Mouse (Mus musculus) lung, postnatal 0 days (tissue): ENCODE data around the gene Olfr773. TPM values are rescaled to one million over a fixed set of nuclear protein-coding genes. Genes with fewer than 3 reads are reported as not detected.
"Not testable (repeated sequence)": the region's sequence is repeated elsewhere in the genome, so short reads cannot be mapped to it uniquely, and the experiment has no call there.

Experiments
- ATAC-seq: fragments of 200-750 bp; cut with Nextera tagmentation; 2 replicates; pipeline ENCODE4 v1.8.0; 2017; ENCODE audit warnings: moderate library complexity
- DNase-seq: peaks from one replicate; pipeline ENCODE4 v3.0.0-alpha.2; 2016; ENCODE audit warnings: low spot score
- H3K27ac ChIP-seq: fragments of 300-500 bp; sonication (generic); 2 replicates; pipeline ENCODE4 v1.5.1; 2014; ENCODE audit warnings: antibody characterized with exemption, mild to moderate bottlenecking, low read length, mixed read lengths
- H3K27me3 ChIP-seq: fragments of 300-500 bp; sonication (generic); replicated peaks from 2 replicates; pipeline ENCODE4 v1.6.1; 2014; ENCODE audit warnings: low read length, mixed read lengths; ENCODE audit not compliant: insufficient read depth
- H3K36me3 ChIP-seq: fragments of 300-500 bp; sonication (generic); 2 replicates; pipeline ENCODE4 v1.6.1; 2014; ENCODE audit warnings: low read length, mixed read lengths; ENCODE audit not compliant: insufficient read depth
- H3K4me1 ChIP-seq: fragments of 300-500 bp; sonication (generic); 2 replicates; pipeline ENCODE4 v1.6.1; 2014; ENCODE audit warnings: antibody characterized with exemption, low read depth, low read length, mixed read lengths; ENCODE audit not compliant: insufficient read depth
- H3K4me2 ChIP-seq: fragments of 300-500 bp; sonication (generic); replicated peaks from 2 replicates; pipeline ENCODE4 v1.6.1; 2014; ENCODE audit warnings: low read depth, mild to moderate bottlenecking, low read length, moderate library complexity, mixed read lengths
- H3K4me3 ChIP-seq: fragments of 300-500 bp; sonication (generic); 2 replicates; pipeline ENCODE4 v1.5.1; 2014; ENCODE audit warnings: low read depth, low read length
- H3K9ac ChIP-seq: fragments of 300-500 bp; sonication (generic); replicated peaks from 2 replicates; pipeline ENCODE4 v1.6.1; 2014; ENCODE audit warnings: low read depth, mild to moderate bottlenecking
- H3K9me3 ChIP-seq: fragments of 300-500 bp; sonication (generic); 2 replicates; pipeline ENCODE4 v1.6.1; 2016; ENCODE audit warnings: low read length, mixed read lengths
- CTCF ChIP-seq: IDR thresholded peaks from 2 replicates; pipeline ENCODE4 v1.5.1; 2016; ENCODE audit warnings: antibody characterized with exemption, mild to moderate bottlenecking
- EP300 ChIP-seq: IDR thresholded peaks from 2 replicates; pipeline ENCODE4 v1.6.1; 2016; ENCODE audit warnings: antibody characterized with exemption, mild to moderate bottlenecking, control low read depth
- WGBS: fragments of 180-500 bp; shearing (Covaris S2); extraction: QIAGEN DNeasy Blood & Tissue Kit; methylation state at CpG from one replicate; pipeline ENCODE4 v1.1.7; 2014; 5-methylcytosine and 5-hydroxymethylcytosine counted together
- polyA plus RNA-seq: library from polyadenylated mRNA; unstranded; fragments of >200 nt; fragmentation: Nextera tagmentation; extraction: Ambion mirVana; gene quantifications from 2 replicates; pipeline ENCODE4 v1.2.1, GENCODE M21; 2015

The Olfr773 gene
- polyA plus RNA-seq, result not detected in 2 replicates

DNA sequence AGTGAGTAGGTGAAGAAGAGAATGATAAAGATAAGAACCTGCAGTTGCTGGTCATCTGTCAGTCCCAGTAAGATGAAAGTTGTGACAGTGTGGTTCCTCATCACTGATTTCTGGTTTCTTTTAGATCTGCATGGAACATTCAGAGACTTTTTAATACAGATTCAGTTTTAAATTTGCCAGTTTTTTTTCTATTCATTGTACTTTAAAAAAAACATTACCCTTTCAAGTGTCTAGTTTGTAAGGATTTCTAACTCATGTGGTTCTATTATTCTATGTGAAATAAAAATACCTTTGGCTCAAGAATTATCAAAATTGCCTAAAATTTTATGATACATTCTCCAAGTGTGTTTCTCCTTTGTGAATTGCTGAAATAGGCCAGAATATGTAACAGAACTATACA, at the start of gene Olfr773:
TSS of gene Olfr773 (minus strand) at position 101 of the 400 bp plus-strand sequence.
- H3K4me3 ChIP-seq, DNase-seq, H3K27ac ChIP-seq, H3K9ac ChIP-seq, H3K27me3 ChIP-seq, ATAC-seq, H3K4me1 ChIP-seq, H3K36me3 ChIP-seq, H3K4me2 ChIP-seq, H3K9me3 ChIP-seq: not testable (repeated sequence)

DNA sequence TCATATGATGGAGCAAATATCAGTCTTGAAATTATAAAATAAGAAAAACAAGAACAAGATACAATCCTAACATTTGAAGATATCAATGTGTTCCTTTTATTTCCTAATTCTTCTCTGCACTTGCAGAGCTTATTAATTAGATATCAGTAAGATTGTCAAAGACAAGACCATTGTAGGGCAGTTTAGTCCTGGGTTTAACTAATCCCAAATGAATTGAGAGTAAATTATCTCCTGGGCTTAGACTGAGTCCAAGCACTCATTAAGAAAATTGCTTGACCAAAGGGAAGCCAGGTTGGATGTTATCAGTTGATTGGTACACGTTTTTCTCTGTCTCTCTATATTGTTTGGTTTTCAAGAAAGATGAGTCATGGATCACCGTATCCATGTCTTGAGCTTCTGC, 48.7 kb upstream of the Olfr773 start, which contains the start of gene Olfr774:
TSS of gene Olfr774 (plus strand) at position 301 of the 400 bp plus-strand sequence.
- no peaks in the 10 kb centered on the region for H3K36me3 ChIP-seq
- H3K9ac ChIP-seq, result no peak within 1 kb of the TSS
- H3K27me3 ChIP-seq, result no peaks in the 10 kb centered on the region
- WGBS, result 61% methylated on average over 2 of the region's 2 CpGs
- no peaks in the 10 kb centered on the region for H3K4me1 ChIP-seq
- H3K4me3 ChIP-seq, result no peak within 1 kb of the TSS
- no peaks in the 10 kb centered on the region for H3K9me3 ChIP-seq
- H3K27ac ChIP-seq, result no peak within 1 kb of the TSS
- DNase-seq, result no peak
- ATAC-seq, result no peak
- H3K4me2 ChIP-seq, result no peak within 1 kb of the TSS
- TF ChIP-seq EP300, result no peak
- TF ChIP-seq CTCF, result no peak

DNA sequence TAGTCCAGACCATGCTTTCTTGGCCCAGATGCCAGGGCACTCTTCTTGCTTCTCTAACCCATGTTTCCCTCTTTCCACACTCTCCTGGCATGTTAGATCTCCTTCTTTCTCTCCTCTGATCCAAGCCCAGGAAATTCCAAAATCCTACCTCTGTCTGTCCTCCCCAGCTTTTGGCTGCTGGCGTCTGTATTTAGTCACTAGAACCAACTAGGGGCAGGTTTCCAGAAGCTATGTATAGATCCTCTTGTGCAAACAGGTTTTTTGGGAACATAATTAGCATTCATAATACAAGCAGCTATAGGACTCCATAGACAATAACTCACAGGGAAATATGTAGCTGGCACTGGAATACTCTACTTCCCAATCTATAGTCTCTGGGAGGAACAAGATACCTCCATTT, 43.5 kb upstream of the Olfr773 start:
- TF ChIP-seq EP300 (no peak), CTCF (no peak)
- Histone ChIP-seq H3K4me2 (no peak overlapping the region), H3K27ac (no peak overlapping the region), H3K9ac (no peak overlapping the region), H3K4me1 (no peaks in the 10 kb centered on the region), H3K4me3 (no peak overlapping the region), H3K36me3 (no peaks in the 10 kb centered on the region), H3K9me3 (no peaks in the 10 kb centered on the region), H3K27me3 (no peaks in the 10 kb centered on the region)
- ATAC-seq, result no peak
- WGBS, result 85% methylated on average over 1 of the region's 1 CpGs
- no peak for DNase-seq

DNA sequence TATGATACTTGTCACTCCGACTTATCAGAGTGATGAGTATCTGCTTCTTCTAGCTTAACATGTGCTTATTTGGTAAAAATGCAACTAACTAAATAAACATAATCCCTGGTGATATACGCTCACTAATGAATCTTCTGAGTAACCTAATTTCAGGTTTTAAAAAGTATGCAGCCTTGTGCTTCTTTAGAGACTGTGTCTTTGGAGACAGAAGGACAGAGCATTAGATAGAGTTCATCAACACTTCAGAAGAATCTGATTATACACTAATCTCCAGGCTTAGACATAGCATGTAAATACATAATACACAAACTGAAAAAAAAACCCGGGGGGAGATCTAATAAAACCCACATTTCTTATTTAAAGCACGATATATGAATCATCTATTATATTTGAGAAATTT, 9.4 kb downstream of the Olfr773 start, which contains the start of gene Olfr772:
TSS of gene Olfr772 (minus strand) at position 101 of the 400 bp plus-strand sequence.
- H3K4me1 ChIP-seq, ATAC-seq: not testable (repeated sequence)

DNA sequence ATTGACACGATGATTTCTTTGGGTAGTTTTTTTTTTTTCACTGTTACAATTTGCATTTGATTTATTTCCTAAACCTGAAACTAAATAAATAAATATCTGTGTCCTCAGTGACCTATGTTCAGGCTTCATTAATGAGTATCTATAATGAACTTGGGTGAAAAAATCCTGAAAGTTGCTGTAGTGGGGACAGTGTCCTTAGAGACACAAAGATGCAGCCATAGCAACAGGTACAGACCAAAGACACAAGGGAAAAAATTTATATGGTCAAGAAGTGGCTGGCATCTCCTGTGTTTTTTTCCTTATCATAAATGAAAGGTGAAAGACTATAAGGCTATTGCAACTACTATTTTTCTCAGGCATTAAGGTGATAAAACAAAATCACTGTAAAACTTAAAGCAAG, 22.6 kb downstream of the Olfr773 start, which contains the start of gene Olfr771:
TSS of gene Olfr771 (minus strand) at position 101 of the 400 bp plus-strand sequence.
- DNase-seq (no peak), ATAC-seq (no peak)
- Histone ChIP-seq H3K27ac (no peak within 1 kb of the TSS), H3K4me3 (no peak within 1 kb of the TSS), H3K4me1 (no peaks in the 10 kb centered on the region), H3K9me3 (no peaks in the 10 kb centered on the region), H3K27me3 (no peaks in the 10 kb centered on the region), H3K9ac (no peak within 1 kb of the TSS), H3K36me3 (no peaks in the 10 kb centered on the region), H3K4me2 (no peak within 1 kb of the TSS)
- no peak for TF ChIP-seq CTCF
- no peak for TF ChIP-seq EP300
- WGBS, result 73% methylated on average over 1 of the region's 1 CpGs

More for the DNA sequence above, 9.4 kb downstream of the Olfr773 start, which contains the start of gene Olfr772:
- H3K9ac ChIP-seq, H3K27me3 ChIP-seq, H3K9me3 ChIP-seq, H3K4me2 ChIP-seq, H3K36me3 ChIP-seq, H3K27ac ChIP-seq, H3K4me3 ChIP-seq, DNase-seq: not testable (repeated sequence)
- WGBS, result 70% methylated on average over 3 of the region's 4 CpGs

DNA sequence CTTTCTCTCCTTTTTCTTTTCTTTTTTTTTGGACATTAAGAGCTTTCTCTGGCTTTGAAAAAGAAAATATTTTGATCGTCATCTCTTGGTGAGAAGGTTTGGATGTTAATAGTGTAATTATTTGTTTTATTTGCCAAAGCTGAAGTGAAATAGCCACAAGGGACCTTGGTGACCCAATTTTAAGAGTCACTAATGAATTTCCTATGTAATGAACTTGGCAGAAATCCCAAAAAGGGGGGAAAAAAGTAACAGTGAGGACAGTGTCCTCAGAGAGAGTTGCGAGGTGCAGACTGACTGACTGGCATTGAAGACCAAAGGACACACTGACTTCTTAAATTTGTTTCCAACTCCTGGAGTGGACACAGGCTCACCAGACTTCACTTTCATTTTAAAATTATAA, 48.3 kb downstream of the Olfr773 start, which contains the start of gene Olfr770:
TSS of gene Olfr770 (minus strand) at position 101 of the 400 bp plus-strand sequence.
- TF ChIP-seq CTCF, result no peak
- TF ChIP-seq EP300, result no peak
- Histone ChIP-seq H3K9me3 (no peaks in the 10 kb centered on the region), H3K4me2 (no peak within 1 kb of the TSS), H3K9ac (no peak within 1 kb of the TSS), H3K4me3 (no peak within 1 kb of the TSS), H3K27ac (no peak within 1 kb of the TSS), H3K4me1 (no peaks in the 10 kb centered on the region), H3K27me3 (no peaks in the 10 kb centered on the region), H3K36me3 (no peaks in the 10 kb centered on the region)
- ATAC-seq, result no peak
- DNase-seq, result no peak
- WGBS, result 74% methylated on average over 2 of the region's 2 CpGs

Other genes starting within 250 kb of the Olfr773 start
- 0.10 and 0.33 TPM in 2 replicates for gene Mettl7b, start 226.4 kb downstream of the Olfr773 start, polyA plus RNA-seq
- not detected in 2 replicates for gene Olfr9, start 198.0 kb downstream of the Olfr773 start, polyA plus RNA-seq
- not detected in 2 replicates for gene Olfr763, start 176.6 kb downstream of the Olfr773 start, polyA plus RNA-seq
- gene Olfr764-ps1, start 147.5 kb downstream of the Olfr773 start, polyA plus RNA-seq, result not detected in 2 replicates
- not detected in 2 replicates for gene Olfr765, start 137.4 kb downstream of the Olfr773 start, polyA plus RNA-seq
- gene Olfr766-ps1, start 118.4 kb downstream of the Olfr773 start, polyA plus RNA-seq, result not detected in 2 replicates
- not detected in 2 replicates for gene Olfr767, start 104.5 kb downstream of the Olfr773 start, polyA plus RNA-seq
- gene Olfr768, start 88.0 kb downstream of the Olfr773 start, polyA plus RNA-seq, result not detected in 2 replicates
- gene Olfr769, start 69.6 kb downstream of the Olfr773 start, polyA plus RNA-seq, result not detected in 2 replicates
- not detected in 2 replicates for gene Olfr770, start 48.4 kb downstream of the Olfr773 start, polyA plus RNA-seq
- not detected in 2 replicates for gene Olfr771, start 22.7 kb downstream of the Olfr773 start, polyA plus RNA-seq
- gene Olfr772, start 9.5 kb downstream of the Olfr773 start, polyA plus RNA-seq, result not detected in 2 replicates
- gene Olfr774, start 48.8 kb upstream of the Olfr773 start, polyA plus RNA-seq, result not detected in 2 replicates
- not detected in 2 replicates for gene Olfr775, start 61.0 kb upstream of the Olfr773 start, polyA plus RNA-seq
- not detected in 2 replicates for gene Olfr776, start 71.7 kb upstream of the Olfr773 start, polyA plus RNA-seq
- gene Olfr777, start 84.1 kb upstream of the Olfr773 start, polyA plus RNA-seq, result not detected in 2 replicates
- gene Olfr780, start 130.7 kb upstream of the Olfr773 start, polyA plus RNA-seq, result not detected in 2 replicates
- gene Olfr781, start 141.4 kb upstream of the Olfr773 start, polyA plus RNA-seq, result not detected in 2 replicates
- gene Olfr782, start 161.4 kb upstream of the Olfr773 start, polyA plus RNA-seq, result not detected in 2 replicates
- gene Olfr784, start 196.7 kb upstream of the Olfr773 start, polyA plus RNA-seq, result not detected in 2 replicates
- not detected in 2 replicates for gene Olfr785, start 218.0 kb upstream of the Olfr773 start, polyA plus RNA-seq
- not detected in 2 replicates for gene Olfr786, start 239.9 kb upstream of the Olfr773 start, polyA plus RNA-seq